Mouse (Mus musculus): ENCODE data around the gene Olfr56. TPM values are rescaled to one million over a fixed set of nuclear protein-coding genes. Genes with fewer than 3 reads are reported as not detected.
A peak's percentile ranks its signal among the peaks of the same experiment; 100 is the strongest.

The Olfr56 gene
- total RNA-seq, 1 experiment from 2014 or later, result not detected

DNA sequence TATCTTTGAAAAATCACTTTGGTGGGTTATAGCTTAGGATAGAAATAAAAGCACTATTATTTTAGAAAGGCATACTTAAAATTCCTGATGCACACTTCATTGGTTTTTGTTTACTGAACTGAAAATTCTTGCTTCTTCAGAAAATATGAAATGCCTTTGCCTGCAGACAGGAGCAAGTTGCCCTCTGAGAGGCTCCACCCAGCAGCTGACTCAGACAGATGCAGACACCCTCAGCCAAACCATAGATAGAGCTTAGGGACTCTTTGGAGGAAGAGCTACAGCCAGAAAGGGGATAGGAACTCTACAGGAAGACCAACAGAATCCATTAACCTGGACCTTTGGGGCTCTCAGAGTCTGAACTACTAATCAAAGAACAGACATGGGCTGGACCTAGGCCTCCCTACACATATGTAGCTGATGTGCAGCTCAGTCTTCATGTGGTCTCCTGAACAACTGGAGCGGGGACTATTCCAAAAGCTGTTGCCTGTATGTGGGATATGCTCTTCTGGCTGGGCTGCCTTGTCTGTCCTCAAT is 113.4 kb downstream of the Olfr56 start:
- no peak for DNase-seq

DNA sequence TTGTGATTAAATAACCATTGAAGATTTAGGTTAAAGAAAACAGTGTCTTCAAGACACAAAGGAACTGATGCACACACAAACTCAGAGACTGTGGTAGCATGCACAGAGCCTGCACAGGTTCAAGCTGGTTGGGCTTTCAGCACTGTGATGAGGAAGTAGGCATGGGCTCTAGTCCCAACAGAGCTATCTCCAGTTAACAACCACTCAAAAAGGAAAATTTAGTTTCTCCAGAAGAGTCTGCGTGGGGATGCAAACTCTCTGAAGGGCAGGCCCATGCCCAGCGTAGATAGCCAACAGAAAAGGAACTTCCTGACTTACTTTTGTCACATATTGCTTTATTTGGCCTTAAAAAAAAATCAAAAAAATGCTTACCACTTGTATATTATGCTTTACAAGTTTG is 114.1 kb downstream of the Olfr56 start:
- DNase-seq, result no peak

DNA sequence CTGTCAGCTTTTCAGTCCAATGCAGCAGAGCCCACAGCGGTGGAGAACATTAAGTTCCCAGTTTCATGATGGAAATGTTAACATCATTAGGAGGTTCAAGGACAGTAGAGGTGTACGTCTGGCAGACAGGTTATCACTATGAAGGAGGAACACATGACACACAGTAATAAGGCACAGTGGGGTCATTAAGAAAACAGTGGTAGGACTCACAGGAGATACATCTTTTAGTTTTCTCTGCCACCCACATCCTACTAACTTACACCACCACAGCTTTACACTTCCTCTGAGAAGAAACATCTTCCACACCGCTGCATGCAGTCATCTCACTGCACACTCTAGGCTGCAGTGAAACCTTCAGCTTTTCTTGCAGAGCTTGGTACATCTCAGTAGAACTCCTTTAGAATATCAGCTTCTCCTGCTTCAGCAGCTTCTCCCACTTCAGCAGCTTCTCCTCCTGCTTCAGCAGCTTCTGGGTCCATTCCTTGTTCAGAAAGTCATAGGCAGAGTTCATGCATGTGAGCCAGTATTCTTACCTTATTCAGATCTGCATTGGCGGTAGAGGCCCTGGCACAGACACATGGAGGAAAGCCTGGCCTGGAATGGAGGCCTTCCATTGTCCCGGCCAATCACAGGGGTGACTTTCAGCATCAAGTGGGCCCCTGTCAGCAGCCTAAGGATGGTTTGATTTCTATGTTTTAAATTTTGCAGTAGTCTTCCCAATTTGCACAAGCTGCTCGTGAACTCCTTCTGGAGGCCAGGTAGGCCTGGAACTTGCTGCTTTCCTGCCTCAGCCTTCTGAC is 115.4 kb downstream of the Olfr56 start:
- DNase-seq, result no peak

DNA sequence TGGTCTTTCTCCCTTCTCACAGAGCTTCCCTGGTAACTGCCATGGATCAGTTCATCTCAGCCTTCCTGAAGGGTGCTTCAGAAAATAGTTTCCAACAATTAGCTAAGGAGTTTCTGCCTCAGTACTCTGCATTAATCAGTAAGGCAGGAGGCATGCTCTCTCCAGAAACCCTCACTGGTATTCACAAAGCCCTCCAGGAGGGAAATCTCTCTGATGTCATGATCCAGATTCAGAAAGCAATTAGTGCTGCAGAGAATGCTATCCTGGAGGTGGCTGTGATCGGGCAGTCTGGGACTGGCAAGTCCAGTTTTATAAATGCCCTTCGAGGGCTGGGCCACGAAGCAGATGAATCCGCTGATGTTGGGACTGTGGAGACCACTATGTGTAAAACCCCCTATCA is 116.7 kb downstream of the Olfr56 start:
- no peak for DNase-seq

DNA sequence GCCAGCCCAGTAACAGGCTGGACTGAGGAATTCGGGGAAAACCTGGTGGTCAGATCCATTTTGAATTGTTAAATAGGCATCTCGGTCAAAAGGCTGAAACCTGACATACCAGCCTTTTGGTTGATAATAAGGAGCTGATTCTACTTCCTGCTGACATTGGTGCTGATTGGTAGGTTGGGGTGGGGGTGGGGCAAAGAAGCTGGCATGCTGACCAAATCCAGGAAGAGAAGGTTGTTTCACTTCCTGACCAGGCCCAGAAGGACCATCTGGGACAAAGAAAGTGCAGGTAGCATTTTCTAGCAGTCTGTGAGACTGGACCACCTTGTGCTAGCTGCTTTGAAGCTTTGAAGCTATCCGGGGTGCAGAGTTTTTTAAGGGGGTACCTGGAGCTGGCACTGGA is 121.7 kb downstream of the Olfr56 start:
- DNase-seq, result no peak

DNA sequence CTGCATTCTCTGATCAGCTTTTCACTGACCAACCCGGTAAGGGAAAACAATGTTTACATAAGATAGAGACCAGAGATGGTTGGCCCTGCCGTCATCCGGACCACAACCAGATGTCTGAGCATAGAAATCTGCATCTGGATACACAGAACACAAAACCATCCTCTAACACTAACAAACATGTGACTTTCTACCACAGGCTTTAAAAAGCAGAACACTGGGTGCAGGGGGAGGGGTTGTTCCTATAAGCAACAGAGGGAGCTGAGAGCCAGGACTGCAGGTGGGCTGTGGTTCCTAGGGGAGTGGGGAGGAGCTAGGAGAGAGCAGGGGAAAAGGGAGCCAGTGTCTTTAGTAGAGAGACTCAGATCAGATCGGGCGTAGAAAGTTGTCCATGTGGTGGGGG is 122.8 kb downstream of the Olfr56 start:
- DNase-seq, result no peak

DNA sequence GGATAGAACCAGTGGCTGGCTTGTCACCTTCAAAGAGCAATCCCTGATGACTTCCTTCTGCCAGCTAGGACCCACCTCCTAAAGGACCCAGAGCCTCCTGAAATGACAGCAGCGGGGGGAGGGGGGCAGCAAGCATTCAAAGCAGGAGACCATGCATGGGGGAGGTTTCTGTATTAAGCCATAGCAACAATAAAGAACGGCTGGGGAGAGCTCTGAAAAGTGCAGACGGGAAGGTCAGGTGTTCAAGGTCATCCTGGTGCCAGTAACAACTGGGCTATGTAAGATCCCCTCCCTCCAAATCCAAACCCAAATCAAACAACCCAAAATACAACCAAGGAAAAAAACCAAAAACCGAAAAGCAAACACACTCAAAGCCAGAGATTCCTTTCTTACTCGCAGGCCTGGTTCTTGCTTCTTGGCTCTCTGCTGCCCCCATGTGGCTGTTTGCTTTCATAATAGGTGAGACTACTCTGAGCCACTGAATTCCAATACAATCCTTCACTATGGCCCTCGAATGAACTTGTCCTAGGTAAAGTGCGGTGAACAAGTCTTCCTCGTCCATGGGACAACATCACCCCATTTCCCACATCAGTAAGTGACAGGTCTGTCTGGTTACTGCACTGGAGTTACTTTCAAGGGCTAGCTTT is 124.5 kb downstream of the Olfr56 start:
- DNase-seq, result peak; percentile 91

DNA sequence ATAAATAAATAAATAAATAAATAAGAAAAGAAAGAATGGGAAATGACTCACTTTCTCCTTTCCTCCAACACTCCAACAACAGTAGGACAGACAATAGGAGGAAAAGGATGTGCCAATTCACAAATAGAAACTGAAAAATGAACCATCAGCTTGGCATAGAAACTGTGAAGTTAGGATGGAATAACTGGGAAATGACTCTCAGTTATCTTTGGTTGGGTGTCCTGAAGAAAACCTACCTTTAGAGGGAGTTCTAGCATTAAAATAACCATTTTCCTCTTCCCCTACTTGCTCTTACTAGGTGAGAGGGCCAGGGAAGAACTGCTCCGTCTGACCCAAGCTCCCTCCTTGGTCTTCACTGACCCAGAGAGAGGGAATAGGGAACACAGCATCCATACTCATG is 127.1 kb downstream of the Olfr56 start:
- no peak for DNase-seq

DNA sequence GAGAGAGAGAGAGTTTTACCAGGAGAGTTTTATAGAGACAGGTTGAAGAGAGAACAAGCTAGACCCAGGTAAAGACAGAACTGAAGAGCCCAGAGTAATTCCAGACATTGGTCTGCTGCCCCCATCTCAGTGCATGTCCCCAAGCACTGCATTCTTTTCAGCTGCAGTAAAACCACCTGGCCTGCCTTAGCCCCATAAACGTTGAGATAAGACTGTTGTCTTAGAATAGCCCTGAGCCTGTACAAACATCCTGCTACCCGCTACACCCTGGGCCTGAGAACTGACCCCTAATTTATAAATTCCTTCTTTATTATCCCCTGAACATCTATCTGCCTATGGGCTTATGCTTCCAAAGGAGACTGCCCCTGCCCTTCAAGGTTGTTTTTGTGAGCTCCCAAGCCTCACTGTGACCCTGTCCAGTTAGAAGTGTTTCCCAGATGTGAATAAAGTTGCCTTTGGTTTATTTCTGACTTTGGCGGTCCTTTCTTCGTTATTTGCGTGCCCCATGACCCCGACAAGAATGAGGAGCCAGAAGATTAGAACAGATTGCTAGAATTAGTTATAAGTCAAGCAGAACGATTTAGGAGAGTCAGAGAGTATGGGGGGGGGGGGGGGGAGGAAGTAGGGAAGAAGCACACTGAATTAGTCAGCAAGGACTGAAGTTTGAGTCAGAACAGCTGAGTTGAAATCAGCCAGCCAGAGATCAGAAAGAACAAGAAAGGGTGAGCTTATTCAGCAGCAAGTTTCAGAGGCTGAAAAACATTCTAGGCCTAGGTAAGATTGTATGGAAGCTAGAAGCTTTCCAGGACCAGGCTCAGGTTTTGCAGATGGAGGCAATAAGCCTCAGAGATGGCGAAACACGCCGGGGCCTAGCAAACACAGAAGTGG is 129.2 kb downstream of the Olfr56 start:
- no peak for DNase-seq

DNA sequence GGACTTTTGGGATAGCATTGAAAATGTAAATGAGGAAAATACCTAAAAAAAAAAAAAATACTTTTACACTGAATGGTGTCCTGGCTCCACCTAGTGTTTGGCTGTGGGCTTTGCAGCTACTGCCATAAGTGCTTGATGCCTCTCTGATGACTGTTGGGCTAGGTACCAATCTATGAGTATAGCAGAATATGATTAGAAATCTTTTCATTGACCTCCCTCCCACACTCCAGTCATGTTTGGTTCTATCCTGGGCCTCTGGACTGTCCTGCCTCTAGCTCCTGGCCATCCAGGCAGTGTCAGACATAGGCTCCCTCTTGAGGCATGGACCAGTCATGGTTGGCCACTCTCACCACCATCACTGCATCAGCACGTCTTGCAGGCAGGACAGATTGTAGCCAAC is 130.1 kb downstream of the Olfr56 start:
- DNase-seq, result peak; percentile 27

DNA sequence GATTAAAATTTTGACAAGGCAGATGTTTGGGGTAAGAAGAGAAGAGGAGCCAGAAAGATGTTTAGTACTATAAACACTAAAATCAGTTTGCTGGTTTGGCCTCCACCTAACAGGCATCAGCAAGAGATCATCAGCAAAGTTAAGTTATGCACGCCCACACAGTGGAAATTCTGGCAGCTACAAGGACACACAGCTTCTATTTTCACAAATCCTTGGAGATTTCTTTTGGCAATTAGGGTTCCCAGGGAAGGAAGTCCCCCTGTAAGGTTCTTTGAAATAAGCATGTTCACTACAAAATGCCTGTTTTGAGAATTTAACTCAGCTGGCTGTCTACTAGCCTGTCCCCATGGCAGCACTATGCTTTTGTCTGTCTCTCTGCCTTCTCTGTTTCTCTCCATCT is 132.3 kb downstream of the Olfr56 start:
- DNase-seq, result no peak

DNA sequence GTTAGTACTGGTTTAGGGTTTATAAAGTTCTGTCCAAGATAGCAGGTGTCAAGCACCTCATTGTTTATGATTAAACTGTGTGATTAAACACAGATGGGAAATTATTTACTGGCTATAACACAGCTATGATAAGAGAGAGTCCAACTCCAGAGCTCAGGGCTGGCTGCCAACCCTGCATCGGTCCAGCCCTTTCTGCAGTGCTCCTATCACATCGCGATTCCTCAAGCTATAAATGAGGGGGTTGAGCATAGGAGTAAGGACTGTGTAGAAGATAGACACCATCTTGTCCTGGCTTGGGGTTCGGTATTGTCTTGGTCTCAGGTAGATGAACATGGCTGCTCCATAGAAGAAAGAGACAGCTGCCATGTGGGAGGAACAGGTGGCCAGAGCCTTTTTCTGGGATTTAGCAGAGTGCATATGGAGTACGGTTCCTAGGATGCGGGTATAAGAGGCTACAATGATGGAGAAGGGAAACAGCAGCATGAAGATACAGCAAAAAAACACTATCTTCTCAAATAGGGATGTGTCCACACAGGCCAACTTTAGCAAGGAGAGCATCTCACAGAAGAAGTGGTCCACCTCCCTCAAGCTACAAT is 134.0 kb downstream of the Olfr56 start:
- DNase-seq, result no peak

DNA sequence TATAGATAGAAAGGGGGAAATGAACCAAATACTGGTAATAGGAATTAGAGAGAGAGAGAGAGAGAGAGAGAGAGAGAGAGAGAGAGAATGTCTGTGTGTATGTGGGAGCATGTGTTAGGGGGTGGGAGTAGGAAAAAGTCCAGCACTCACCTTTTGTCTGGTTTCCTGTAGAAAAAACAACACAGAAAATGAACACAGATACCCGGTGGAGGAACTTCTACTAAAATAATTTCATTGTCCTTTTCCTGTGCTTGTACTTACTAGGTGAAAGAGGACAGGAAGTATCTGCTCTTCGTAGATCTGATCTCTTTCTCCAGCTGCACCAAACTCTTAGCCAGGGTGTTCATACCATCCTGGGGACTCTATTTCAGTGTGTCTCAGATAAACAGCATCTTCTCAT is 135.5 kb downstream of the Olfr56 start:
- no peak for DNase-seq

DNA sequence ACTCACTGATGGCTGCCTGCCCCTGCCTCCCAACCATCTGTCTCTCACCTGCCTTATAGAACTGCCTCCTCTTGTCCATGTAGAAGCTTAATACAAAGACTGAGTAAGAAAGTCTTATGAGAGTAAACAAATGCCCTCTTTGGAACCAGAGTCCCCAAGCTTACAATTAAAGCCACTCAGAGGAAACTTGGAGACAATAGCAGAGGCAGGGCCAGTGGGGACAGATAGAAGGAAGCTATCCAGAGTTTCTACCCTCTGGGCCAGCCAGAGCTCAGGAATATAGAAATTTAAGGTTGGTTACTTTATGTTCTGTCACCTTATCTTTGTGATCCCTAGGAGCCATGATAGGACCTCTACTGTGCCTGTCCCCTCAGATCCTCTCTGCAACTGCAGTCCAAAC is 136.1 kb downstream of the Olfr56 start, which contains the start of gene Olfr1396:
Gene Olfr1396 (minus strand): TSS at position 101 of the 400 bp plus-strand sequence.
- no peak for DNase-seq

DNA sequence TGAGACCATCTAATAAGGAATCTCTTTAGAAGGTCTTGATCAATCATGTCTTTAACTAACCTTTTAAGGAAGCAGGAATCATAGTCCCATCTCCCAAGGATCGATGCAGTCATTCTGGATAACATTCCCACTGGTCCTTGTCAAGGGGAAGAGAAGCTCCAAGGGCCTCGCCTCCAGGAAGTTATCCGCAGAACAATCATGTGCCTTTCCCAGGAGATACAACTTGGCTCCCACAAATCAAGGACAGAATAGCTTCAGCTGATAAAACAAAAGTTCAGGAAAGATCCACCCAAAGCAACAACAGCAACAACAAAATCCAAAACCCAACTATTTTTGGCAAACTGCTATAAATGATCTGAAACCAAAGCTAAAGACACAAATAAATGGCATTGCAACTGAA is 140.9 kb downstream of the Olfr56 start:
- DNase-seq, result no peak

DNA sequence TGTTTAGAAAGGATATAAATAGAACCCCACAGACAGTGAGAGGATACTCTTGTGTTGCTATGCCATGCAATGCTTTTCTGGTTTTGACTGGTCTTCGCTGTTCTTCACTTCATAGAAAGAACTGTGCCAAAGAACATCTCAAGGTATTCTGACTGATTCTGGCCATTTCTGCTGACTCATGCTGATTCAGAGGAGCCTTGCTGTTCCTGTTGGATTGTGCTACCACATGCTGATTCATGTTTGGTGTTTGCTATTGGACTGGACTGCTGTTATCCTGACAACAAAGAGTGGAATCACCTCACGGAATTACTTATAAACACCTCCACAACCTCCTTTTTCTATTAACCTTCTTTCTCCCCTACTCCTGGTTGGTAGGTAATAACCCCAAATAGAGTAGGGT is 145.5 kb downstream of the Olfr56 start:
- no peak for DNase-seq

DNA sequence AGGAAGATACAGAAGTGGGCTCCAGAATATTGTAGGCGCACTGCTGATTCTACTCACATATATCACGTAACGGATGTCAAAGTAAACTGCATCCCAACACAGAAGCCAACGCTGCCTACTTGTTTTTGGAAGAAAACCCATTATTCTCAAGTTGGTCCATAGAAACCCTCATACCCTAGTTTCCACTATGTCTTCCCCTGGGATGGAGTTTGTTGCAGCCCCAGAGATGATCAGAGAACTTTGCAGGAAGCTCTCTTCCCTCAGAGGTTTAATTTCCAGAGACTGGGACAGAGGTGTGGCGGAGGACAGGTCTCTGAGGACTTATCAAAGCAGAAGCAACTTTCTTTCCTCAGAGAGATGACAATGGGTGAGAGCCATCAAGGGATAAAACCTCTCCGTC is 163.3 kb downstream of the Olfr56 start, which contains the start of gene Olfr1395:
Gene Olfr1395 (plus strand): TSS at position 301 of the 400 bp plus-strand sequence.
- DNase-seq, result no peak

DNA sequence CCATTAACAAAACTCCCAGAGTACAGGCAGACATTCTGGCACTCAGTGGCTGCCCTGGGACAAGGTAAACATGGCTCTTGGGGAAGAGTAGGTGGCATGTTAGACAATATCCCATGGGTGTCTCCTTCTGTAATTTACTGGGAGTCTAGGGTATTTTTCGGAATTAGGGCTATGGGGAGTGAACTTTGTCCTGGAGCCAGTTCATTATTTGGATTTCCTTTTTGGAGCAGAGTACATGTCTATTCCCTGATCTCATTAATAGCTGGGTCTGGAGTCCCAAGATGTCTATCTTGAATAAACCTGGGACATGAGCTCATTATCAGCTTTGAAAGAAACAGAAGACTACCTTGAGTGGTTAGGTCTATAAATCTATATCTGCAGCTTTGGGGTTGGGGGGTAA is 175.4 kb downstream of the Olfr56 start, which contains the start of gene Olfr1394:
Gene Olfr1394 (plus strand): TSS at position 301 of the 400 bp plus-strand sequence.
- no peak for DNase-seq

DNA sequence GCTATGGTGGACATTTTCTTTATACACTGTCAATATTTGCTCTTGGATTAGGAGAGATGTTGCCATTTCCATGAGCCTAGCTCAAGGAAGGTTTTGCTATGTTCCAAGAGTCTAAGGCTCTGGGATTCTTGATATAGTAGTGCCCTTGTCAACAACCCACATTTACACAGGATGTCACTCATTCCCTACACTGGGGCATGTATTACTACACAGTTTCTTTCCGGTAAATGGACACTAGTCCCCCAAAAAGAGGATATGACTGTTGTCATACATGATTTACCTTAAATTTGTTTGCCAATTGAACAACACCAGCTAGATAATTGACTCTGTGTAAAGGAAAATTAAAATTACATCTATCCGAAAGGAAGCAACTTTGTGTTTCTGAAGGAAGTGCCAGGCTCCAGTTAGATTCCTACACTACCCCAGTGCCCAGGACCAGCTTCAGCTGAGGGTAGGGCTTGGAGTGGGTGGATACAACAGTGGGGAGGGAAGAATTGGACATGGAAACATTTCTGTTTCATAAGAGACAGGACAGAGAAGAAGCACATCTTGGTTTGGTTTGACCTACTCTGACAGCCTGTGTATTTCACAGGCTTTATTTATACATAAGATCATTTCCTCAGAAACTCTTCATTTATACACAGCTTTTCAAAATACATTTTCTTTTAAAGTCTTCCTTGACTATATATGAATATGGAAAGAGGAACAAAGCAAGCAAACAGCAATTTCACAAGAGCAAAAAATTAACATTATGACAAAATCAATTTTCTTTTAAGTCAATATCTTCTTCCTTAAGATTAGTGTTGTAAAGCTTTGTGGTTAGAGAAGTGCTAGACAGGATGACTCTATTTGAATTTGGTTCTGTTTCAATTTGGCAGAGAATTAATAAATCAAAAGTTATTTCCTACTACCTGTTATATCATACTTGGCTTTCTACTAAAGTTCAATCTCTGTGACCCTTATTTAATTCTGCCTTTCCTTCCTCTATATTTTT is 178.4 kb downstream of the Olfr56 start:
- DNase-seq, result no peak

DNA sequence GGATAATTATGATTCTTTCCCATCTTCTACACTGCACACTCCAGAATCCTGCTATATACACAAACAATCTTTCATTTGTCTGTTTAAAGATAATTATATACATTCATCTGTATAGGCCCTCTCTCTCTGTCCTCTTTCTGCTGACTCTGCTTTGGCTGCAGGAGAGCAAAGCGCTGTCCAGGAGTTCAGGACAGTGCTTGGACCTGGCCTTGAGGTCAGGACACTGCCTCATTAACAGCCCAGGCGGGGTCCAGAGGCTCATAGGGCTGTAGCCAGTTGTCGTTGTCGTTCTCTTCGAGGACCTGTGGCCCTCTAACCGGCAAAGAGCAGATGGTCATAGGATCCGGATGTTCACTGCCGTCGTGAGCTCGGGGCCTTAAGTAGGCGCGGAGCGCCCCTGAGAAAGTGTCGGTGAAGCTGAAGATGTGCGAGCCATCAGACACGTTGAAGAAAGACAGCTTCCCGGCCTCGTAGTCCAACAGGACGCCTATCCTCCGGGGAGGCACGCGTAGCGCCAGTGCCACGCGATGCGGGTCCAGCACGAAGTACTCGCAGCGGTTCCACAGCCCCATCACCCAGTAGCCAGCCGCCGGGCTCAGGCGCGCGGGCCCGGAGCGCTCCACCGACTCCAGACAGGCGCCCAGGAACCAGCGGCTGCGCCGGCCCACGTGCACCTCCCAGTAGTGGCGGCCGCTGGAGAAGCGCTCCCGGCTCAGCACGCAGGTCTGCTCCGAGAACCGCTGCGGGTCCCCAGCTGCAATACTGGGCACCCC is 190.3 kb downstream of the Olfr56 start:
- peak; percentile 18 for DNase-seq
